In genomic region chrX:99020215-99020614, GRCm38 (mm10) we compare ENCODE assay signal across 12 mouse cellular contexts. TPM values are rescaled to one million over a fixed set of nuclear protein-coding genes. Genes with fewer than 3 reads are reported as not detected.
DNase-seq lines count a peak whose midpoint lies in the region; ATAC-seq lines count a peak whose summit lies in the region.
"Had no signal": no experiment of that assay in that cellular context is flagged by ENCODE, and none has a peak within 500 bp of the region (broad histone marks: within the 10 kb centered on the region; RNA-seq: fewer than 3 reads in every experiment).

No protein-coding gene starts in this region.

- H3K27ac ChIP-seq in embryonic facial prominence, embryonic 10.5 days (replicated peaks) = peak overlapping the region; percentile 44
- peak overlapping the region; percentile 39; the same call in 1 of the 2 replicates for H3K27ac ChIP-seq in embryonic facial prominence, embryonic 13.5 days
- no peak overlapping the region for H3K27ac ChIP-seq in hindbrain, embryonic 12.5 days
- H3K27ac ChIP-seq in midbrain, embryonic 13.5 days = no peak overlapping the region
- H3K27ac ChIP-seq: heart, adult 2 months; kidney, postnatal 0 days had no signal

- H3K4me2 ChIP-seq in embryonic facial prominence, embryonic 13.5 days = no peak overlapping the region
- no peak overlapping the region for H3K4me2 ChIP-seq in hindbrain, embryonic 12.5 days (replicated peaks)
- no peak overlapping the region for H3K4me2 ChIP-seq in midbrain, embryonic 13.5 days (replicated peaks)

- no peak for ATAC-seq in embryonic facial prominence, embryonic 13.5 days (ENCODE audit: insufficient number of reproducible peaks, insufficient read depth, low FRiP score, low TSS enrichment, low read depth)
- ATAC-seq in hindbrain, embryonic 12.5 days (ENCODE audit: low FRiP score) = peak; percentile 72; the same call in 1 of the 2 replicates
- peak; percentile 88 for ATAC-seq in midbrain, embryonic 13.5 days

- no peaks in the 10 kb centered on the region for H3K9me3 ChIP-seq in embryonic facial prominence, embryonic 10.5 days
- no peaks in the 10 kb centered on the region for H3K9me3 ChIP-seq in embryonic facial prominence, embryonic 13.5 days
- H3K9me3 ChIP-seq in hindbrain, embryonic 12.5 days (replicated peaks) = no peaks in the 10 kb centered on the region
- H3K9me3 ChIP-seq in midbrain, embryonic 13.5 days = no peaks in the 10 kb centered on the region

- no peak overlapping the region for H3K9ac ChIP-seq in embryonic facial prominence, embryonic 13.5 days
- no peak overlapping the region for H3K9ac ChIP-seq in hindbrain, embryonic 12.5 days
- H3K9ac ChIP-seq in midbrain, embryonic 13.5 days (replicated peaks) = no peak overlapping the region

- WGBS in embryonic facial prominence, embryonic 10.5 days = 27% methylated on average over 4 of the region's 4 CpGs
- WGBS in embryonic facial prominence, embryonic 13.5 days = 32% methylated on average over 4 of the region's 4 CpGs
- WGBS in hindbrain, embryonic 12.5 days = 29% methylated on average over 4 of the region's 4 CpGs
- WGBS in midbrain, embryonic 13.5 days = 33% methylated on average over 4 of the region's 4 CpGs

- peaks cover 18% of the 10 kb centered on the region for H3K4me1 ChIP-seq in embryonic facial prominence, embryonic 10.5 days
- no peaks in the 10 kb centered on the region for H3K4me1 ChIP-seq in embryonic facial prominence, embryonic 13.5 days
- no peaks in the 10 kb centered on the region for H3K4me1 ChIP-seq in hindbrain, embryonic 12.5 days
- H3K4me1 ChIP-seq in midbrain, embryonic 13.5 days (replicated peaks) = no peaks in the 10 kb centered on the region

- no peaks in the 10 kb centered on the region for H3K36me3 ChIP-seq in embryonic facial prominence, embryonic 10.5 days (replicated peaks)
- no peaks in the 10 kb centered on the region for H3K36me3 ChIP-seq in embryonic facial prominence, embryonic 13.5 days
- H3K36me3 ChIP-seq in hindbrain, embryonic 12.5 days = no peaks in the 10 kb centered on the region
- no peaks in the 10 kb centered on the region for H3K36me3 ChIP-seq in midbrain, embryonic 13.5 days

- peaks cover 98% of the 10 kb centered on the region for H3K27me3 ChIP-seq in embryonic facial prominence, embryonic 10.5 days (replicated peaks; ENCODE audit: low read depth, poor library complexity, severe bottlenecking)
- H3K27me3 ChIP-seq in embryonic facial prominence, embryonic 13.5 days = peaks cover 74% of the 10 kb centered on the region
- H3K27me3 ChIP-seq in hindbrain, embryonic 12.5 days = peaks cover 43% of the 10 kb centered on the region
- peaks cover 55% of the 10 kb centered on the region for H3K27me3 ChIP-seq in midbrain, embryonic 13.5 days

- H3K4me3 ChIP-seq in embryonic facial prominence, embryonic 10.5 days = no peak overlapping the region
- H3K4me3 ChIP-seq in embryonic facial prominence, embryonic 13.5 days = no peak overlapping the region
- H3K4me3 ChIP-seq in hindbrain, embryonic 12.5 days = no peak overlapping the region
- H3K4me3 ChIP-seq in midbrain, embryonic 13.5 days (replicated peaks) = no peak overlapping the region
- H3K4me3 ChIP-seq: heart, adult 2 months had no signal

- peak; percentile 42 for DNase-seq in embryonic facial prominence, embryonic 10.5 days (ENCODE audit: low spot score)
- DNase-seq in thymus, postnatal 0 days (ENCODE audit: low spot score) = no peak
- DNase-seq in kidney, adult 8-10 months = no peak
- DNase-seq in cerebellum, adult 9-10 months = no peak
- DNase-seq: cerebellum, postnatal 14 days; heart, adult 2 months; heart, postnatal 36 days; lung, postnatal 14 days had no signal

RNA-seq across cellular contexts. Expression of gene Stard8, which starts 17.2 kb away (rescaled TPM):
- polyA plus RNA-seq in embryonic facial prominence, embryonic 10.5 days (2016; fragmentation: Nextera tagmentation; extraction: Ambion mirVana) = 11.4 and 13.5 TPM in 2 replicates
- polyA plus RNA-seq in embryonic facial prominence, embryonic 13.5 days (2015; fragmentation: Nextera tagmentation; extraction: Ambion mirVana) = 6.2 and 6.4 TPM in 2 replicates
- 21.0 and 22.1 TPM in 2 replicates for polyA plus RNA-seq in hindbrain, embryonic 12.5 days (2016; fragmentation: Nextera tagmentation; extraction: Ambion mirVana)
- 4.4 and 5.1 TPM in 2 replicates for polyA plus RNA-seq in midbrain, embryonic 13.5 days (2015; fragmentation: Nextera tagmentation; extraction: Ambion mirVana)
- 1.7 and 1.9 TPM in 2 replicates for polyA plus RNA-seq in thymus, postnatal 0 days (2015; fragmentation: Nextera tagmentation; extraction: Ambion mirVana)

Comparison
In these comparisons a context has a peak if more than half of its experiments do, and no peak if none do; other contexts are left out.
1. H3K27ac ChIP-seq: peak in embryonic facial prominence, embryonic 10.5 days (single experiment) and embryonic facial prominence, embryonic 13.5 days (single experiment); none in hindbrain, embryonic 12.5 days (single experiment) and midbrain, embryonic 13.5 days (single experiment).